Mouse (Mus musculus) ovary, postnatal 36 days (tissue): Measurements from ENCODE around the gene Gtpbp8.

ENCODE experiments used
- DNase-seq: peaks from one replicate; pipeline ENCODE4 v3.0.0; 2022; ENCODE audit warnings: low spot score, mixed read lengths

Gene Gtpbp8

GRCm38 (mm10) chr16:44688507-44688906 is 57.7 kb downstream of the Gtpbp8 start:
- DNase-seq = no peak

DNA sequence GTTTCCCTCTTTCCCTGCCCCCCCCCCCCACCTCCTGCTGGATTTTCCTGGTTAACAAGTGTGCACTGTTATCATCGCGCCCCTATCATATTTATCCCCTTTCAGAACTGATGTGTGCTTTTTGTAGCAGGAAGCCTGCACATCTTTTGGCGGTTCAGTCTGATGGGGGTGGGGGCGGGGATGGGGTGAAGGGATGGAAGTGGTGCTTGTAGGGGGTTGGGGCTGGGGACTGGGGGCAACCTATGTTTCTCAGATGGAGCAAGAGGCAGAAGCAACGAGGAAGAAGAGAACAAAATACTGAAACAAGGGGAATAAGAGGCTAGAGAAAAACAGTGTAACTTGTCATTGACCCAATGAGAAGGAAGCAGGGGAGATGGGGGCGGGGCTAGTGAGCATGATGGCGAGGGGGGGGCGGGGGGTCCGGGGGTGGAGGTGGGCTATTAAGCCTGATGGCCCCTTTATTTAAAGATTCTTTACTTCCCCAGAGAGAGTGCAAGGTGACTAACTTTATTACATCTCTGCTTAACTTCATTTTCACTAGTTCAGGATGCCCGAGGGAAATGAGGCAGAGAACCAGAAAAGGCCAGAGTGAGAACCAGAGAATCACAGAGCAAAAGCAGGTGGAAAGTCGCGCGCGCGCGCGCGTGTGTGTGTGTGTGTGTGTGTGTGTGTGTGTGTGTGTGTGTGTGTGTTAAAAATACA is 58.3 kb downstream of the Gtpbp8 start:
- no peak for DNase-seq

DNA sequence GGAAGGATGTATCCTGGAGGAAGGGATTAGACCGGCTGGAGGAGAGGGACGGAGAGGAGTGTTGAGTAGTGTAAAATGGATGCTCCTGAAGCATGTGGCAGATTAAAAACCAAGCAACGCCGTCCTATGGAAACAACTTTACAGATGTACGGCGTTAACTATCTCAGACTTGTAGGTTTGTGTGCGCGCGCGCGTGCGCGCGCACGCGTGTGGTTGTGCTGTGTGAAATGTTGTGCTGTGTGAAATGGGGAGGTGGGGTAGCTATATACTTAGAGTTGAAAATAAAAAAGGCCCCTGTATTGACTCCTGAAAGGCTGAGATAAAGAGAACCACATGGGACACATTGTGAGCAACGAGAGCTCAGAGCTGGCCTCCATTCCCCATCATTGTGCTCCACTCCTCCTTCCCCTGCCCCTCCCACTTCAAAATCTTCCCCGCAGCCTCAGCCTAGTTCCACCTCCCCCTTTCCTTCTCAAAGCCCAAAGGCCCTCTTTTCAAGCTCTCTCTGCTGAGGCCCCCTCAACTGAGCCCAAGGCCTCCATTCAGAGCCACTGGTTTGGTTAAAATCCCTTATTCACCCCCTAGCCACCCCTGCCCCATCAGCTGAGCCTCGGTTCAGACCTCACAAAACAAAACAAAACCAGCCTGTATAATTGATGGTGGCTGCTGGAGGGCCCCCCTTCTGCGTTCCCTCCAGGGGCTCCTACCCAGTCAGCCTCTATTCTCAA is 59.0 kb downstream of the Gtpbp8 start:
- DNase-seq = no peak
